Mouse (Mus musculus) thymus, adult 2 months (tissue): ENCODE results near the gene 9330161L09Rik.

Experiments used
- CTCF ChIP-seq: fragments of 200-500 bp; IDR thresholded peaks from 2 replicates; pipeline ENCODE4 v1.5.1; 2012; ENCODE audit warnings: mild to moderate bottlenecking, control low read depth, low read length, moderate library complexity, borderline replicate concordance; ENCODE audit not compliant: control insufficient read depth, poor library complexity, insufficient read depth; ENCODE audit errors: extremely low read depth
- POLR2A ChIP-seq: fragments of 200-500 bp; IDR thresholded peaks from 2 replicates; pipeline ENCODE4 v1.6.1; 2012; ENCODE audit warnings: mild to moderate bottlenecking, low read length, control low read depth, moderate library complexity; ENCODE audit not compliant: control insufficient read depth, poor library complexity, insufficient read depth; ENCODE audit errors: extremely low read depth

DNA sequence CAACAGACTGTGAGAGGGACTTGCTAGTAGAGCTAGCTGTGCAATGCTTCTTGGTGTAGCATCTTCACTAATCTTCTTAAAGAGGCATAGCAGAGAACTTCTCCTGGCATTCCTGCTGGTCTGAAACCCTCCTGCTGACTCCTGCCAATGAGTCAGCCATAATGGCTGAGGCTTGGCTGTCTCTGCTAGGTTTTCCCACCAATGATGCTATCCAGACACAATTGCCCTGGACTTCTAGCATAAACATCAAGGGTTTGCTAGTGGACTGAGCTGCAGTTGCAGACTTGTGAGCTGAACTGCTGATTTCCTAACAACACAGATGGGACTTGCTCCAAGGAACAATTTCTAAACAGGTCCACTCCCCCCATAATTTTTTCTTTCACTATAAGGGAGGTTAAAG is 45.7 kb upstream of the 9330161L09Rik start:
- no peak for TF ChIP-seq POLR2A
- no peak for TF ChIP-seq CTCF
